Mouse (Mus musculus) CH12.LX (cell line): ENCODE data around the gene Rad9a. TPM values are rescaled to one million over a fixed set of nuclear protein-coding genes. Genes with fewer than 3 reads are reported as not detected.

ENCODE experiments used
- DNase-seq: peaks from one replicate; pipeline ENCODE4 v3.0.0-alpha.2; 2013; ENCODE audit errors: extremely low read depth
- H3K27ac ChIP-seq: 2 replicates; pipeline ENCODE4 v1.5.1; 2012; ENCODE audit warnings: low read depth, mild to moderate bottlenecking, control low read depth, moderate library complexity; ENCODE audit not compliant: insufficient read depth
- H3K27me3 ChIP-seq: replicated peaks from 2 replicates; pipeline ENCODE3; 2012; ENCODE audit warnings: inconsistent platforms
- H3K36me3 ChIP-seq, 2 experiments: replicated peaks in 1 of 2; 2 replicates each; pipeline versions ENCODE3 to v1.6.1; 2012; ENCODE audit warnings: inconsistent platforms in 1 of 2, low read length in 1 of 2, mild to moderate bottlenecking in 1 of 2, mixed read lengths in 1 of 2, moderate library complexity in 1 of 2; ENCODE audit not compliant: control insufficient read depth in 1 of 2, insufficient read depth in 1 of 2
- H3K4me1 ChIP-seq, 2 experiments: 2 replicates each; pipeline ENCODE4 v1.6.1; 2012; ENCODE audit warnings: inconsistent platforms in 1 of 2, moderate library complexity in 1 of 2; ENCODE audit not compliant: insufficient read depth in 2 of 2, control insufficient read depth in 1 of 2
- H3K4me2 ChIP-seq: 2 replicates; pipeline ENCODE4 v1.6.1; 2012; ENCODE audit warnings: low read depth, mild to moderate bottlenecking, control low read depth; ENCODE audit not compliant: poor library complexity, insufficient read depth, severe bottlenecking
- H3K4me3 ChIP-seq, 3 experiments: fragments of 150-350 bp in 1 of 3; sonication (generic) in 1 of 3; replicated peaks in 1 of 3; 2 replicates each; pipeline versions ENCODE3 to v1.5.1; 2011 to 2012; ENCODE audit warnings: low read depth in 2 of 3, low read length in 2 of 3, mild to moderate bottlenecking in 2 of 3, moderate library complexity in 2 of 3, control low read depth in 1 of 3, improper control_type of control experiment in 1 of 3, inconsistent platforms in 1 of 3, mixed read lengths in 1 of 3; ENCODE audit not compliant: poor library complexity in 1 of 3
- H3K79me2 ChIP-seq: replicated peaks from 2 replicates; pipeline ENCODE4 v1.6.1; 2012; ENCODE audit warnings: mild to moderate bottlenecking, moderate library complexity; ENCODE audit not compliant: control insufficient read depth, poor library complexity, insufficient read depth, severe bottlenecking; ENCODE audit errors: extremely low read depth
- H3K9ac ChIP-seq: 2 replicates; pipeline ENCODE4 v1.6.1; 2012; ENCODE audit warnings: low read depth, mild to moderate bottlenecking, control low read depth, moderate library complexity; ENCODE audit not compliant: insufficient read depth
- H3K9me3 ChIP-seq: replicated peaks from 2 replicates; pipeline ENCODE3; 2012; ENCODE audit warnings: low read length, inconsistent platforms, mixed read lengths
- E2F4 ChIP-seq: IDR thresholded peaks from 2 replicates; pipeline ENCODE4 v1.6.1; 2011; ENCODE audit warnings: low read depth, low read length, improper control_type of control experiment; ENCODE audit not compliant: insufficient replicate concordance
- ELF1 ChIP-seq: IDR thresholded peaks from 2 replicates; pipeline ENCODE4 v1.6.1; 2014; ENCODE audit warnings: low read depth, mild to moderate bottlenecking, inconsistent platforms, low read length, improper control_type of control experiment
- ETS1 ChIP-seq: conservative IDR thresholded peaks from 2 replicates; pipeline ENCODE4 v1.6.1; 2012; ENCODE audit warnings: low read depth, mild to moderate bottlenecking, inconsistent platforms, low read length, improper control_type of control experiment, moderate library complexity
- IRF4 ChIP-seq: IDR thresholded peaks from 2 replicates; pipeline ENCODE4 v1.6.1; 2014; ENCODE audit warnings: low read depth, mild to moderate bottlenecking, inconsistent platforms, low read length, improper control_type of control experiment
- MEF2A ChIP-seq: IDR thresholded peaks from 2 replicates; pipeline ENCODE4 v1.6.1; 2014; ENCODE audit warnings: low read depth, mild to moderate bottlenecking, inconsistent platforms, low read length, improper control_type of control experiment, borderline replicate concordance
- MXI1 ChIP-seq: IDR thresholded peaks from 2 replicates; pipeline ENCODE4 v1.6.1; 2011; ENCODE audit warnings: mild to moderate bottlenecking, low read depth, low read length, improper control_type of control experiment
- MYC ChIP-seq: IDR thresholded peaks from 2 replicates; pipeline ENCODE4 v1.6.1; 2011; ENCODE audit warnings: low read depth, mild to moderate bottlenecking, improper control_type of control experiment, low read length
- PAX5 ChIP-seq: IDR thresholded peaks from 2 replicates; pipeline ENCODE4 v1.6.1; 2012; ENCODE audit warnings: low read length, inconsistent platforms, mixed read lengths
- RAD21 ChIP-seq: IDR thresholded peaks from 2 replicates; pipeline ENCODE4 v1.6.1; 2011; ENCODE audit warnings: low read depth, mild to moderate bottlenecking, low read length, improper control_type of control experiment, moderate library complexity
- RCOR1 ChIP-seq: conservative IDR thresholded peaks from 2 replicates; pipeline ENCODE4 v1.6.1; 2012; ENCODE audit warnings: low read depth, mild to moderate bottlenecking, inconsistent platforms, low read length, improper control_type of control experiment
- SMC3 ChIP-seq: IDR thresholded peaks from 2 replicates; pipeline ENCODE4 v1.6.1; 2011; ENCODE audit warnings: low read depth, low read length, improper control_type of control experiment
- ZC3H11A ChIP-seq: IDR thresholded peaks from 2 replicates; pipeline ENCODE4 v1.6.1; 2012; ENCODE audit warnings: low read depth, mild to moderate bottlenecking, inconsistent platforms, low read length, improper control_type of control experiment
- ZKSCAN1 ChIP-seq: IDR thresholded peaks from 2 replicates; pipeline ENCODE4 v1.6.1; 2012; ENCODE audit warnings: low read depth, inconsistent platforms, low read length, improper control_type of control experiment, borderline replicate concordance
- dilution Hi-C: fragments of 300-500 bp; cut with MboI; formaldehyde crosslinking; loops from 2 replicates; pipeline ENCODE4 v1.14.3; 2020; ENCODE audit warnings: low sequenced_read_pairs; ENCODE audit not compliant: extremely low pct_unique_long_range_greater_than_20kb, extremely low pct_ligation_motif_present
- in situ Hi-C: fragments of 300-500 bp; cut with MboI; formaldehyde crosslinking; loops from 3 replicates; pipeline ENCODE4 v1.14.3; 2019; ENCODE audit warnings: low sequenced_read_pairs, low pct_ligation_motif_present, low pct_unique_long_range_greater_than_20kb, mixed read lengths
- polyA plus RNA-seq: library from polyadenylated mRNA; unstranded; fragments of >175 nt; gene quantifications from 2 replicates; pipeline ENCODE4 v1.2.1, GENCODE M21; 2012; ENCODE audit warnings: low read depth; ENCODE audit not compliant: insufficient read length
- total RNA-seq, 2 experiments: library from RNA; depleted of rRNA; stranded (reverse); fragments of 300-350 nt in 1 of 2; fragments of >200 nt in 1 of 2; gene quantifications; 2 replicates each; pipeline ENCODE4 v1.2.3; 2012 to 2014

The Rad9a gene
- total and polyA plus RNA-seq, 3 experiments: 14.3 to 20.5 (median 20.0) TPM

DNA sequence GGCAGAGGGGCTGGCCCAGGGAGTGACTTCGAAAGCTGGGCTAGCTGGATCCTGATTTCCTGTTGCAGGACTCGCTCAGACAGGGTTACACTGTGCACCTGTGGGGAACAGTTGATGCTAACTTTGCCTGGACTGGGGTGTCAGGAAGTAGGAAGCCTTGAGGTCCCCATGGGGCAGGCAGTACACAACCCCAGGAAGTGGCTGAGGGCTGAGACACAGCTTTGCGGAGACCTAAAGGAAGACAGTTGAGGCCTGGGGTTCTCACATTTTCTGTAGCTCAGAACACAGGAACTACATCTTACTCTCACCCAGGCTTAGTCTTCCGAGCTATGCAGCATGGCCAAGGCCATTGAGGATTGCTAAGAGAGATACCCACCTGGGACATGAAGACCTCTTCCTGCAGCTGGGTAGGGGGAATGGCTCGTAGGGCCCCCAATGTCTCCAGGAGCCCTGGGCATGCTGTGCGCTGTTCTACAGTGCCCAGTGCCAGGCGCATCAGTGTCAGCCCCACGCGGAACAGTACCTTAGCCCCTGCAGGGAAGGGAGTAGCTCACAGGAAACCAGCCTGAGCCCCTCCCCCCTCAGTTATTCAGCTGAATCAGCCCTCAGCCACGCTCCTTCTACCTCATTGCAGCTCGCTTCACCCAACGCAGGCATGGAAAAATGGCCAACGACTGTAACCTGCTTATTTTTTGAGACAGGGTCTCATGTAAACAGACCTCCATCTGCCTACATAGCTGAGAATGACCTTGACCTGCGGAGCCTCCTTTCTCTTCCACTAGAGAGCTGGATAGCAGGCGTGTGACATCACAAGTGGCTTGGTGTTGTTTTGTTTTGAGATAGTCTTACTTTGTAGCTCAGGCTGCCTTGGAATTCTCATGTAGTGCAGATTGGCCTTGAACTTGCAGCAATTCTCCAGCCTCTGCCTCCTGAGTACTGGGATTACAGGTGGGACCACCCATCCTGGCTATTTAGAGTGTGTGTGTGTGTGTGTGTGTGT lies 16.2 kb downstream of the Rad9a start:
- H3K27ac ChIP-seq: peak overlapping the region; percentile 67
- H3K79me2 ChIP-seq: peaks cover 19% of the 10 kb centered on the region
- TF ChIP-seq ELF1 (peak; percentile 41), IRF4 (no peak), ZC3H11A (no peak), ETS1 (no peak), MEF2A (no peak)
- dilution Hi-C loops (no loop called here), in situ Hi-C loops (no loop called here)
- H3K36me3 ChIP-seq: peaks cover 70 to 88% of the 10 kb centered on the region in 2 experiments
- peak; percentile 61 for DNase-seq
- H3K4me2 ChIP-seq: no peak overlapping the region
- H3K4me1 ChIP-seq: peaks cover 28 to 80% of the 10 kb centered on the region in 2 experiments
- no peak overlapping the region for H3K9ac ChIP-seq
- H3K4me3 ChIP-seq: peak overlapping the region in 1 of 3 experiments; percentile 9
- H3K9me3 ChIP-seq: no peaks in the 10 kb centered on the region
- H3K27me3 ChIP-seq: no peaks in the 10 kb centered on the region

DNA sequence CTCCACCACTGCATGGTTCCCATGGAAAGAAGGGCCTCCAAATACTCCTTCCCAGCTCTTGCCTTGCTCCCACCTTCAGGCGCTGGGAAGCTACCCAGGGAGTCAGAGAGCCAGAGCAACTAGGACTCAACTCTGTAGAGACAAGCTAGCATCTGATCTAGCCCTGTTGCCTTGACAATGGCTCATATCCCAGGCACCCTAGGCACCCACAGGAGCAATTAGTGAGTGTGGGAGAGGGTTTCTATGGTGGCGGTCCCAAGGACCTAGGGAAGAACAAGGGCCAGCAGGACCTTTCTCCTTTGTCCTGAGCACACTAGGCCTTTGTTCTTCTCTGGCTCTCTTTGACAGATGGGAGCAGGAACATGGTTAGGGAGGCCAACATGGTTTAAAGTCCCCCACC lies 17.8 kb downstream of the Rad9a start:
- Histone ChIP-seq H3K27me3 (no peaks in the 10 kb centered on the region), H3K79me2 (peaks cover 3% of the 10 kb centered on the region; the same call in 1 of the 2 replicates), H3K4me3 (no peak overlapping the region), H3K9ac (no peak overlapping the region), H3K4me1 (peaks cover 17 to 71% of the 10 kb centered on the region in 2 experiments)
- in situ Hi-C loops: no loop called here
- TF ChIP-seq E2F4: no peak
- no peak for TF ChIP-seq RAD21
- no peak for TF ChIP-seq ZKSCAN1
- no peak for TF ChIP-seq ELF1
- TF ChIP-seq, all 38 proteins: peak for 0
- DNase-seq: no peak
- dilution Hi-C loops: no loop called here
- Histone ChIP-seq H3K36me3 (peaks cover 71 to 95% of the 10 kb centered on the region in 2 experiments), H3K9me3 (no peaks in the 10 kb centered on the region), H3K4me2 (no peak overlapping the region), H3K27ac (no peak overlapping the region)

DNA sequence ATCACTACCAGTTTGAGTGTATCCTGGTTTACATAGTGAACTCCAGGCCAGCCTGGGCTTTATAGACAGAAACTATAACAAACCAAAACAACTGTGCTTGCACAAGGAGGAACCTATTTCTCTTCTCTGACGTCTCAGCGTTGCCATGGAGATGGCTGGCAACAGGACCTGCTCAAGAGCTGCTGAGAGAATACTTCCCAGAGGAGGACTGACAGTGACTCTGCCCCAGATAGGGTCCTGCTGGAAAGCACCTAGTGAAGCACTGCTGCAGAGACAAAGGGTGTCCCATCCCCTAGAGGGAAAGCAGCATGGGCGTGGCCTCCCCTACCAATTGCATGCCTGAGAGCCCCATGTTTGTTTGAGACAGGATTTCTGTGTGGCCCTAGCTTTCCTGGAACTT lies 19.6 kb downstream of the Rad9a start:
- H3K27ac ChIP-seq: no peak overlapping the region
- peaks cover 9 to 53% of the 10 kb centered on the region in 2 experiments; a peak in 3 of 4 replicates for H3K4me1 ChIP-seq
- no peaks in the 10 kb centered on the region for H3K9me3 ChIP-seq
- dilution Hi-C loops (no loop called here), in situ Hi-C loops (no loop called here)
- DNase-seq: peak; percentile 54
- H3K4me2 ChIP-seq: no peak overlapping the region
- H3K27me3 ChIP-seq: no peaks in the 10 kb centered on the region
- TF ChIP-seq SMC3 (no peak), MXI1 (no peak), ZKSCAN1 (no peak), MYC (no peak), RCOR1 (no peak), PAX5 (no peak)
- TF ChIP-seq, all 38 proteins: peak for 0
- H3K9ac ChIP-seq: no peak overlapping the region
- H3K36me3 ChIP-seq: peaks cover 63 to 90% of the 10 kb centered on the region in 2 experiments
- no peak overlapping the region for H3K4me3 ChIP-seq
- H3K79me2 ChIP-seq: no peaks in the 10 kb centered on the region
